Mouse (Mus musculus): ENCODE data around the gene Smim8.

Smim8 gene

GRCm38 (mm10) chr4:34719421-34719820 is 58.8 kb downstream of the Smim8 start:
- DNase-seq: no peak
